In genomic region chr11:96145622-96146270, GRCm38 (mm10) we compare ENCODE assay signal across 9 mouse cellular contexts. TPM values are rescaled to one million over a fixed set of nuclear protein-coding genes. Genes with fewer than 3 reads are reported as not detected.
A peak's percentile ranks its signal among the peaks of the same experiment; 100 is the strongest.
DNase-seq lines count a peak whose midpoint lies in the region; ATAC-seq lines count a peak whose summit lies in the region.
"Had no signal": no experiment of that assay in that cellular context is flagged by ENCODE, and none has a peak within 500 bp of the region (broad histone marks: within the 10 kb centered on the region; RNA-seq: fewer than 3 reads in every experiment).

No protein-coding gene starts in this region.

- no peaks in the 10 kb centered on the region for H3K4me1 ChIP-seq in hindbrain, embryonic 11.5 days (replicated peaks; ENCODE audit: control insufficient read depth, insufficient read depth, low read length)
- H3K4me1 ChIP-seq: liver, embryonic 15.5 days had no signal

- WGBS in hindbrain, embryonic 11.5 days, result 3% methylated on average over 15 of the region's 15 CpGs

- H3K4me2 ChIP-seq in hindbrain, embryonic 11.5 days (replicated peaks; ENCODE audit: low read depth, low read length), result no peak overlapping the region; the same call in 1 of the 2 replicates
- H3K4me2 ChIP-seq: liver, embryonic 15.5 days had no signal

- no peak for ATAC-seq in hindbrain, embryonic 11.5 days (ENCODE audit: low FRiP score)

- peak; percentile 50 for DNase-seq in MN1 (ENCODE audit: low spot score)
- DNase-seq in cerebellum, adult 18-20 months, result peak; percentile 21 to 24
- peak; percentile 82 for DNase-seq in forelimb bud, embryonic 11.5 days (ENCODE audit: low read depth, low spot score)
- DNase-seq in hindbrain, embryonic 11.5 days (ENCODE audit: low spot score), result peak; percentile 88
- peak; percentile 68 to 78 for DNase-seq in layer of hippocampus, postnatal 14 days (ENCODE audit: low spot score in 2 of 2)
- DNase-seq in lung, postnatal 25 days (ENCODE audit: low spot score), result peak; percentile 38
- DNase-seq in right cerebral cortex, adult 18-20 months, result peak; percentile 47
- peak; percentile 66 for DNase-seq in yolk sac, embryonic 10.5 days (ENCODE audit: low spot score)

- no peak overlapping the region for H3K9ac ChIP-seq in hindbrain, embryonic 11.5 days (ENCODE audit: low read depth, low read length)
- H3K9ac ChIP-seq: liver, embryonic 15.5 days had no signal

- no peaks in the 10 kb centered on the region for H3K9me3 ChIP-seq in hindbrain, embryonic 11.5 days (ENCODE audit: control insufficient read depth, low read length)
- H3K9me3 ChIP-seq: liver, embryonic 15.5 days had no signal

- no peak overlapping the region for H3K4me3 ChIP-seq in hindbrain, embryonic 11.5 days (ENCODE audit: low read depth, low read length)
- H3K4me3 ChIP-seq: liver, embryonic 15.5 days had no signal

- no peak overlapping the region for H3K27ac ChIP-seq in hindbrain, embryonic 11.5 days (ENCODE audit: low read depth, low read length)
- H3K27ac ChIP-seq: liver, embryonic 15.5 days had no signal

- peaks cover 20% of the 10 kb centered on the region for H3K27me3 ChIP-seq in hindbrain, embryonic 11.5 days (ENCODE audit: control insufficient read depth, insufficient read depth, low read length)

- no peaks in the 10 kb centered on the region for H3K36me3 ChIP-seq in hindbrain, embryonic 11.5 days (ENCODE audit: control insufficient read depth, insufficient read depth, low read length)
- H3K36me3 ChIP-seq: liver, embryonic 15.5 days had no signal

RNA-seq across cellular contexts. Expression of gene Ttll6, which starts 12.2 kb away (rescaled TPM):
- polyA plus RNA-seq in hindbrain, embryonic 11.5 days (2014; fragmentation: Nextera tagmentation; extraction: Ambion mirVana), result 0.07 and 0.12 TPM in 2 replicates
- total RNA-seq in layer of hippocampus, postnatal 14 days (2021), result 1 to 10 TPM in 1 of 2 experiments, under 1 TPM in 1; 0.41 to 1.1 TPM
- polyA plus RNA-seq: liver, embryonic 15.5 days had no signal

RNA-seq across cellular contexts. Expression of gene Calcoco2, which starts 34.0 kb away (rescaled TPM):
- 0.17 TPM in 1 of 2 replicates, not detected in the other for polyA plus RNA-seq in hindbrain, embryonic 11.5 days (2014; fragmentation: Nextera tagmentation; extraction: Ambion mirVana)
- under 1 TPM in 1 of 2 experiments, not detected in 1; 0.21 TPM for total RNA-seq in layer of hippocampus, postnatal 14 days (2021)
- polyA plus RNA-seq: liver, embryonic 15.5 days had no signal

RNA-seq across cellular contexts. Expression of gene Hoxb13, which starts 48.4 kb away (rescaled TPM):
- polyA plus RNA-seq in hindbrain, embryonic 11.5 days (2014; fragmentation: Nextera tagmentation; extraction: Ambion mirVana), result not detected in 2 replicates
- not detected for total RNA-seq in layer of hippocampus, postnatal 14 days (2021)
- polyA plus RNA-seq: liver, embryonic 15.5 days had no signal

Comparison
In these comparisons a context has a peak if more than half of its experiments do, and no peak if none do; other contexts are left out.
1. DNase-seq: peak in every context shown above with its lines; median percentile 88 in hindbrain, embryonic 11.5 days; 82 in forelimb bud, embryonic 11.5 days; 73 in layer of hippocampus, postnatal 14 days; 66 in yolk sac, embryonic 10.5 days; 50 in MN1; 47 in right cerebral cortex, adult 18-20 months; 38 in lung, postnatal 25 days; 22 in cerebellum, adult 18-20 months.